Mouse (Mus musculus) heart, postnatal 36 days (tissue): ENCODE data around the gene Cabp1. TPM values are rescaled to one million over a fixed set of nuclear protein-coding genes. Genes with fewer than 3 reads are reported as not detected.

Source experiments
- DNase-seq, 2 experiments: peaks; one replicate each; pipeline ENCODE4 v3.0.0; 2021 to 2022
- intact Hi-C: fragments of 180-260 bp; cut with DNase I; formaldehyde crosslinking; loops from one replicate; pipeline ENCODE4 v1.15.1; 2025
- total RNA-seq, 2 experiments: library from RNA; stranded (reverse); gene quantifications; 2 replicates each; pipeline ENCODE4 v1.2.3; 2021

Gene Cabp1
- 1 to 10 TPM; 1.8 to 3.2 TPM for total RNA-seq

- DNase-seq, result peak in 1 of 2 experiments; percentile 48
- intact Hi-C loops, result no loop called here
Observed at GRCm38 (mm10) chr5:115193669-115194625, at the start of gene Cabp1. Gene Cabp1, minus strand, starts transcription at chr5:115194381.

GRCm38 (mm10) chr5:115240191-115240590, 46.0 kb upstream of the Cabp1 start:
- intact Hi-C loops, result no loop called here
- DNase-seq, result no peak

GRCm38 (mm10) chr5:115238729-115239195, 44.6 kb upstream of the Cabp1 start:
- intact Hi-C loops, result loop anchor here (2.0 to 5.0 kb wide), 3 partner anchors 32 to 161 kb away; no protein-coding TSS in a partner anchor
- DNase-seq, result peak; percentile 33 to 36

- intact Hi-C loops, result loop anchor here (2.0 to 5.0 kb wide), 3 partner anchors 33 to 161 kb away; no protein-coding TSS in a partner anchor
- DNase-seq, result peak; percentile 94
Observed at GRCm38 (mm10) chr5:115237803-115238728, 43.9 kb upstream of the Cabp1 start.

- intact Hi-C loops, result loop anchor here (1.0 to 5.0 kb wide), 4 partner anchors 49 to 257 kb away; no protein-coding TSS in a partner anchor
- DNase-seq, result peak; percentile 89 to 96
Observed at GRCm38 (mm10) chr5:115235786-115236263, 41.6 kb upstream of the Cabp1 start, which contains the start of gene Pop5. Gene Pop5, plus strand, starts transcription at chr5:115235836.

- DNase-seq, result peak; percentile 69 to 82
- intact Hi-C loops, result loop anchor here (1.0 to 5.0 kb wide), 3 partner anchors 48 to 257 kb away; no protein-coding TSS in a partner anchor
Observed at GRCm38 (mm10) chr5:115235323-115235771, 41.2 kb upstream of the Cabp1 start.

- intact Hi-C loops, result loop anchor here (2.0 kb wide), 1 partner anchor 256 kb away; no protein-coding TSS in a partner anchor
- DNase-seq, result no peak
Observed at GRCm38 (mm10) chr5:115234519-115234918, 40.3 kb upstream of the Cabp1 start.

- intact Hi-C loops, result no loop called here
- no peak for DNase-seq
Observed at GRCm38 (mm10) chr5:115233031-115233780, 39.0 kb upstream of the Cabp1 start.

- no peak for DNase-seq
- intact Hi-C loops, result no loop called here
Observed at GRCm38 (mm10) chr5:115232516-115232915, 38.3 kb upstream of the Cabp1 start.

- no peak for DNase-seq
- intact Hi-C loops, result no loop called here
Observed at GRCm38 (mm10) chr5:115231552-115232120, 37.5 kb upstream of the Cabp1 start.

GRCm38 (mm10) chr5:115230830-115231551, 36.8 kb upstream of the Cabp1 start:
- DNase-seq, result no peak
- intact Hi-C loops, result no loop called here

GRCm38 (mm10) chr5:115222485-115222884, 28.3 kb upstream of the Cabp1 start:
- DNase-seq, result no peak
- intact Hi-C loops, result no loop called here

- no peak for DNase-seq
Observed at GRCm38 (mm10) chr5:115220931-115221640, 26.9 kb upstream of the Cabp1 start.

GRCm38 (mm10) chr5:115217998-115218397, 23.8 kb upstream of the Cabp1 start:
- intact Hi-C loops, result no loop called here
- no peak for DNase-seq

More at GRCm38 (mm10) chr5:115220931-115221640, 26.9 kb upstream of the Cabp1 start:
- intact Hi-C loops, result no loop called here

GRCm38 (mm10) chr5:115215273-115216185, 21.3 kb upstream of the Cabp1 start:
- DNase-seq, result no peak
- intact Hi-C loops, result no loop called here

- DNase-seq, result peak in 1 of 2 experiments; percentile 29
- intact Hi-C loops, result no loop called here
Observed at GRCm38 (mm10) chr5:115214864-115215263, 20.7 kb upstream of the Cabp1 start.

GRCm38 (mm10) chr5:115212861-115213260, 18.7 kb upstream of the Cabp1 start:
- DNase-seq, result no peak
- intact Hi-C loops, result no loop called here
